Mouse (Mus musculus) MEL (cell line): Measurements from ENCODE around the gene Pom121. TPM values are rescaled to one million over a fixed set of nuclear protein-coding genes. Genes with fewer than 3 reads are reported as not detected.

Experiments used
- DNase-seq: peaks from one replicate; pipeline ENCODE4 v3.0.0; 2011; ENCODE audit warnings: low read depth, low spot score
- H3K27ac ChIP-seq: 2 replicates; pipeline ENCODE4 v1.5.1; 2012; ENCODE audit warnings: low read depth, mild to moderate bottlenecking, control low read depth, low read length, moderate library complexity; ENCODE audit not compliant: control insufficient read depth
- H3K27me3 ChIP-seq, 2 experiments: fragments of 150-350 bp in 1 of 2; sonication (generic) in 1 of 2; 2 replicates each; pipeline ENCODE4 v1.6.1; 2012; ENCODE audit warnings: low read length in 2 of 2, mild to moderate bottlenecking in 2 of 2, improper control_type of control experiment in 1 of 2, moderate library complexity in 1 of 2; ENCODE audit not compliant: insufficient read depth in 2 of 2, control insufficient read depth in 1 of 2
- H3K36me3 ChIP-seq, 2 experiments: 2 replicates each; pipeline ENCODE4 v1.6.1; 2012 to 2014; ENCODE audit warnings: low read length in 2 of 2, improper control_type of control experiment in 1 of 2, inconsistent platforms in 1 of 2, mild to moderate bottlenecking in 1 of 2; ENCODE audit not compliant: insufficient read depth in 2 of 2, control insufficient read depth in 1 of 2
- H3K4me1 ChIP-seq, 2 experiments: fragments of 150-350 bp in 1 of 2; sonication (generic) in 1 of 2; 2 replicates each; pipeline ENCODE4 v1.6.1; 2012; ENCODE audit warnings: low read length in 2 of 2, improper control_type of control experiment in 1 of 2, mild to moderate bottlenecking in 1 of 2; ENCODE audit not compliant: insufficient read depth in 2 of 2, control insufficient read depth in 1 of 2
- H3K4me3 ChIP-seq, 2 experiments: fragments of 150-350 bp in 1 of 2; sonication (generic) in 1 of 2; 2 replicates each; pipeline ENCODE4 v1.5.1; 2012; ENCODE audit warnings: low read depth in 2 of 2, low read length in 2 of 2, mild to moderate bottlenecking in 2 of 2, moderate library complexity in 2 of 2, control low read depth in 1 of 2, improper control_type of control experiment in 1 of 2; ENCODE audit not compliant: control insufficient read depth in 1 of 2, insufficient read depth in 1 of 2
- H3K79me2 ChIP-seq: 2 replicates; pipeline ENCODE4 v1.6.1; 2012; ENCODE audit warnings: mild to moderate bottlenecking, low read length, moderate library complexity; ENCODE audit not compliant: control insufficient read depth, poor library complexity, insufficient read depth
- H3K9ac ChIP-seq: 2 replicates; pipeline ENCODE4 v1.6.1; 2012; ENCODE audit warnings: low read depth, mild to moderate bottlenecking, control low read depth, low read length, moderate library complexity; ENCODE audit not compliant: control insufficient read depth, poor library complexity, severe bottlenecking
- H3K9me3 ChIP-seq: fragments of 150-350 bp; sonication (generic); replicated peaks from 2 replicates; pipeline ENCODE4 v1.6.1; 2012; ENCODE audit warnings: mild to moderate bottlenecking, low read length, improper control_type of control experiment, moderate library complexity; ENCODE audit not compliant: insufficient read depth
- ELF1 ChIP-seq: IDR thresholded peaks from 2 replicates; pipeline ENCODE4 v1.6.1; 2014; ENCODE audit warnings: low read depth, mild to moderate bottlenecking, inconsistent platforms, low read length, improper control_type of control experiment, moderate library complexity
- EP300 ChIP-seq, 2 experiments: IDR thresholded peaks; 2 replicates each; pipeline ENCODE4 v1.6.1; 2011; ENCODE audit warnings: improper control_type of control experiment in 2 of 2, low read length in 2 of 2, low read depth in 1 of 2, mild to moderate bottlenecking in 1 of 2
- HCFC1 ChIP-seq: IDR thresholded peaks from 2 replicates; pipeline ENCODE4 v1.6.1; 2012; ENCODE audit warnings: low read depth, mild to moderate bottlenecking, inconsistent platforms, low read length, improper control_type of control experiment, moderate library complexity
- KAT2A ChIP-seq: conservative IDR thresholded peaks from 2 replicates; pipeline ENCODE4 v1.6.1; 2012; ENCODE audit warnings: low read depth, low read length, improper control_type of control experiment, inconsistent platforms
- MEF2A ChIP-seq: IDR thresholded peaks from 2 replicates; pipeline ENCODE4 v1.6.1; 2014; ENCODE audit warnings: low read depth, mild to moderate bottlenecking, inconsistent platforms, low read length, improper control_type of control experiment; ENCODE audit not compliant: poor library complexity, insufficient replicate concordance, severe bottlenecking; ENCODE audit errors: extremely low read depth
- MYC ChIP-seq: IDR thresholded peaks from 2 replicates; pipeline ENCODE4 v1.6.1; 2011; ENCODE audit warnings: low read depth, mild to moderate bottlenecking, low read length, improper control_type of control experiment, moderate library complexity
- RCOR1 ChIP-seq: IDR thresholded peaks from 2 replicates; pipeline ENCODE4 v1.6.1; 2012; ENCODE audit warnings: low read depth, mild to moderate bottlenecking, inconsistent platforms, low read length, improper control_type of control experiment
- SMC3 ChIP-seq: IDR thresholded peaks from 2 replicates; pipeline ENCODE4 v1.6.1; 2011; ENCODE audit warnings: low read depth, low read length, improper control_type of control experiment
- TAL1 ChIP-seq: IDR thresholded peaks from 2 replicates; pipeline ENCODE4 v1.6.1; 2012; ENCODE audit warnings: mild to moderate bottlenecking, inconsistent platforms, low read length, moderate library complexity, mixed read lengths
- TBP ChIP-seq: IDR thresholded peaks from 2 replicates; pipeline ENCODE4 v1.8.0; 2011; ENCODE audit warnings: low read depth, low read length, improper control_type of control experiment
- USF1 ChIP-seq: IDR thresholded peaks from 2 replicates; pipeline ENCODE4 v1.6.1; 2014; ENCODE audit warnings: low read depth, mild to moderate bottlenecking, inconsistent platforms, low read length, improper control_type of control experiment, moderate library complexity
- ZC3H11A ChIP-seq: IDR thresholded peaks from 2 replicates; pipeline ENCODE4 v1.6.1; 2012; ENCODE audit warnings: low read depth, mild to moderate bottlenecking, inconsistent platforms, low read length, improper control_type of control experiment
- ZKSCAN1 ChIP-seq: IDR thresholded peaks from 2 replicates; pipeline ENCODE4 v1.6.1; 2012; ENCODE audit warnings: low read depth, mild to moderate bottlenecking, inconsistent platforms, low read length, improper control_type of control experiment, moderate library complexity
- ZNF384 ChIP-seq: IDR thresholded peaks from 2 replicates; pipeline ENCODE4 v1.6.1; 2012; ENCODE audit warnings: low read depth, mild to moderate bottlenecking, inconsistent platforms, low read length, improper control_type of control experiment
- polyA plus RNA-seq, 2 experiments: library from polyadenylated mRNA; stranded (reverse) in 1 of 2; unstranded in 1 of 2; fragments of >175 nt in 1 of 2; fragments of >200 nt in 1 of 2; gene quantifications; 2 replicates each; pipeline versions ENCODE4 v1.2.1 to v1.2.4; 2012; ENCODE audit warnings: low replicate concordance in 2 of 2, low read depth in 1 of 2; ENCODE audit not compliant: insufficient read length in 2 of 2, insufficient read depth in 1 of 2, missing spikeins in 1 of 2
- total RNA-seq: library from RNA; depleted of rRNA; stranded (reverse); fragments of 300-350 nt; gene quantifications from 2 replicates; pipeline ENCODE4 v1.2.3, GENCODE M21; 2012

Gene Pom121
- total and polyA plus RNA-seq, 3 experiments, result 10.2 to 81.1 (median 51.8) TPM

GRCm38 (mm10) chr5:135394004-135394823, at the start of gene Pom121 (continued):
- TF ChIP-seq HCFC1, result peak; percentile 91
- TF ChIP-seq KAT2A, result no peak; the same call in 1 of the 2 replicates
- TF ChIP-seq RCOR1, result no peak
- TF ChIP-seq USF1, result no peak
- peak in 1 of 2 experiments; percentile 33; a peak in 1 of 4 replicates for TF ChIP-seq EP300 (IDR thresholded peaks at IDR 0.05; ENCODE audit: low read depth in 1 of 2, low read length in 2 of 2)
- TF ChIP-seq, all 39 proteins: peak for 18

- no peaks in the 10 kb centered on the region for H3K9me3 ChIP-seq
- no peak overlapping the region for H3K27ac ChIP-seq
- DNase-seq, result no peak
- TF ChIP-seq HCFC1 (no peak), ZC3H11A (no peak)
- no peaks in the 10 kb centered on the region for H3K4me1 ChIP-seq
- H3K4me3 ChIP-seq, result no peak overlapping the region
- H3K79me2 ChIP-seq, result no peaks in the 10 kb centered on the region
- H3K27me3 ChIP-seq, result peaks cover 0 to 1% of the 10 kb centered on the region in 2 experiments; a peak in 1 of 4 replicates
- H3K36me3 ChIP-seq, result no peaks in the 10 kb centered on the region
- H3K9ac ChIP-seq, result no peak overlapping the region
Measured at GRCm38 (mm10) chr5:135442430-135442829, 48.1 kb upstream of the Pom121 start.

GRCm38 (mm10) chr5:135435039-135435438, 40.7 kb upstream of the Pom121 start:
- H3K4me1 ChIP-seq, result no peaks in the 10 kb centered on the region
- no peaks in the 10 kb centered on the region; a peak in 1 of 4 replicates for H3K27me3 ChIP-seq
- H3K79me2 ChIP-seq, result no peaks in the 10 kb centered on the region
- H3K27ac ChIP-seq, result no peak overlapping the region
- H3K9ac ChIP-seq, result no peak overlapping the region
- no peaks in the 10 kb centered on the region for H3K9me3 ChIP-seq
- no peak for TF ChIP-seq TBP
- no peak for TF ChIP-seq ELF1
- TF ChIP-seq TAL1, result no peak
- no peak for TF ChIP-seq ZC3H11A
- no peak for TF ChIP-seq ZKSCAN1
- TF ChIP-seq MYC, result no peak
- no peak for TF ChIP-seq SMC3
- no peak for TF ChIP-seq ZNF384
- TF ChIP-seq KAT2A, result no peak
- no peak for TF ChIP-seq RCOR1
- TF ChIP-seq MEF2A, result no peak
- no peak overlapping the region for H3K4me3 ChIP-seq
- no peak for DNase-seq
- no peaks in the 10 kb centered on the region for H3K36me3 ChIP-seq
